Mouse (Mus musculus): ENCODE data around the gene Eci1. TPM values are rescaled to one million over a fixed set of nuclear protein-coding genes. Genes with fewer than 3 reads are reported as not detected.
"Not testable (repeated sequence)": the region's sequence is repeated elsewhere in the genome, so short reads cannot be mapped to it uniquely, and the experiment has no call there.

The Eci1 gene
- total RNA-seq, 2 experiments from 2014 or later, result 133 to 200 TPM

DNA sequence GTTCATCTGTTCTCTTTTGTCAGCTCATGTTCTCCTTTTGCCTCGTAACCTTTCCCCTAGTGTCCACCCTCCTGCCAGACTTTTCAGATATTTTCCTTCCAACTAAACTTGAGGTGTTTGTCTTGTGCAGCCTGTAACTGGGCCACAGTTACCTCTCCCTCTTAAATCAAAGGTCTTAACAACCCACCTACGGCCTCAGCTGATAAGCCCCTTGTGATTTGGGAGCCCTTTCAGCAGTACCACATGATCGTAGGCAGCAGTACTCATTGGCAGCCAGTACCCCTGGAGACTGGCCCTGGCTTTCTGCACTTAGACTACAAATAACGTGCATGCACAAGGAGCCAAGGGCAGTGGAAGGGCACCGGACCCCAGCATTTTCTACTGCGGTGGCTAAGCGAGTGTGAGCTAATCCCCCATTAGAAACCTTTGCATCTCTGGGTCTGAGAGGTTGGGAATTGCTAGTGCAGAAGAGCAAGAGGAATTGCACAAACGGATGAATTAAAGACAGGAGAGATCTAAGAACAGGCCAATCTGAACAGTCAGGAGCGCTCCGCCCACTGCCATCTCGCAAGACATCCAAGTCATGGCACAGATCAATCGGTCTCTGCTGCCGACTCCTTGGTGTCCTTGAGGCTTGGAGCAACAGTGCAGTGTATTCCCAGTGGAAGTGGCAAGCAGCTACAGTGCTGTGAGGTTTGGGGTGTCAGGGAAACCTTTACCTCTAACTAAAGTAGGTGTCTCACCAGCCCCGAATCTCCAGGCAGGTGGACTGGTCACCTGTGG lies 3.0 kb downstream of the Eci1 start:
- intact Hi-C loops (cut with DNase I; ENCODE audit: low total_unique reads), result no loop called here
- no peak for DNase-seq

DNA sequence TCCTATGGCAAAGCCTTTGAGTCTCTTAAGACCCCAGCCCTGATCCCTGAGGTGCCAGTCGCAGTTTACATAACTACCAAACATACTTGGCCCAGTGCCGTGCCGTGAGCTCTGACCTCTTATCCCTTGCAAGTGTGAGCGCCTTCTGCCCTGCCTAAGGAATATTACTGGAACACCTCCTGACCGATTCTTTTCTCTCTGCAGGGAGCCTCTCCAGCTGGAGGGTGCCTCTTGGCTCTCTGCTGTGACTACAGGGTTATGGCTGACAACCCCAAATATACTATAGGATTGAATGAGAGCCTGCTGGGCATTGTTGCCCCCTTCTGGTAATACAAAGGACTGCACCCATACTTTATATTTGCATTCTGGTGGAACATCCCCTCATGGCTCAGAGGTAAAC lies 10.6 kb downstream of the Eci1 start:
- intact Hi-C loops (cut with DNase I; ENCODE audit: low total_unique reads), result no loop called here
- DNase-seq, result no peak

DNA sequence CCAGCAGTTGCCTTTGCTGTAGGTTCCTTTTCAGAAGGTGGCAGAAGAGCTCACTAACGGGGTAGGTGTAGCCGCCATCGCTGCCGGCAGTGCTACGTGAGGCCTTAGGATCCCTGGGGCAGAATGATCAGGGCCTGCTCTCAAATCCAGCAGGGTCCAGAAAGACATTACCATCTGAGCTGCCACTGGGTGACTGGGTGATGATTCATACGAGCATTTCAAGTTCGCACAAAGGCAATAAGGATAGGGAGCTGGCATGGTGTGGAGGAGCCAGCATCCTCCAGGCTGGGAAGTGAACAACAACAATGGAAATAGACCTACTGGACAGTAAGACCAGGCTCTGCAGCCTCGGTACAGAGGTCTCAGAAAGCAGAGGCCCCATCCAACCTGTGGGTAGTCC lies 13.9 kb downstream of the Eci1 start:
- intact Hi-C loops (cut with DNase I; ENCODE audit: low total_unique reads), result no loop called here
- DNase-seq, result no peak

DNA sequence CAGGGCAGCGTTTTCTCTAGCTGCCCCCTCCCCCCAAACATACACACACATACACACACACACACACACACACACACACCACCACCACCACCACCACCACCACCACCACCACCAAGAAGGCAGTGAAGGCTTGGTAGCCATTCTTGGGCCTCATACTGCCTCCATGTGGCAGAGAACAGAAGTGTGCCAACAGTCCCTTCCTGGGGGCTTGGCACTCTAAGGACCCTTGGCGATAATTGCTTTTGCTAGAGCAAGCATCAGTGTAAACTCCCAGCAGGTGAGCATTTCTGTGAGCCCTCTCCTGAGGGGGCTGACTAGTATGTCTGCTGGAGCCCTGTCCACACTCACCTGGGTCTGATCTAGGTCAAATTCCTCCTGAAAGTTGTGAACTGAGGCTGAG lies 14.7 kb downstream of the Eci1 start:
- no peak for DNase-seq
- intact Hi-C loops (cut with DNase I; ENCODE audit: low total_unique reads), result no loop called here

DNA sequence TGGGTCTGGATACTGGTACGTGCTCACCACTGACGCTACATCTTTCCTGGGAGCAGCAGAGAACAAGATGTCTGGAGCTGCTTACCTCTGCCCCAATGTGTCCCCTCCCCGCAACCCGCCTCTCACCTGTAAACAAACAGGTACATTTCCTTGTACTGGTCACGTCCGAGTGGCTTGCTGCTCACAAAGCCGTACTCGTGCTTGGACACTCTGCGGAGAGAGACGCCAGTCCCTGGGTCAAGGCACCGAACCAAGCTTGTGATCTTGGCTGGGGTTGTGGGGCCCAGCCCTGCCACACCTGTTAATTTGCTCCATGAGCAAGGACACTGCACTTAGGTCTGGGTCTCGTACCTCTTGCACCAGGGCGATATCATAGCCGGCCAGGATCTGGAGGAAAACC lies 15.7 kb downstream of the Eci1 start:
- intact Hi-C loops (cut with DNase I; ENCODE audit: low total_unique reads), result no loop called here
- no peak for DNase-seq

DNA sequence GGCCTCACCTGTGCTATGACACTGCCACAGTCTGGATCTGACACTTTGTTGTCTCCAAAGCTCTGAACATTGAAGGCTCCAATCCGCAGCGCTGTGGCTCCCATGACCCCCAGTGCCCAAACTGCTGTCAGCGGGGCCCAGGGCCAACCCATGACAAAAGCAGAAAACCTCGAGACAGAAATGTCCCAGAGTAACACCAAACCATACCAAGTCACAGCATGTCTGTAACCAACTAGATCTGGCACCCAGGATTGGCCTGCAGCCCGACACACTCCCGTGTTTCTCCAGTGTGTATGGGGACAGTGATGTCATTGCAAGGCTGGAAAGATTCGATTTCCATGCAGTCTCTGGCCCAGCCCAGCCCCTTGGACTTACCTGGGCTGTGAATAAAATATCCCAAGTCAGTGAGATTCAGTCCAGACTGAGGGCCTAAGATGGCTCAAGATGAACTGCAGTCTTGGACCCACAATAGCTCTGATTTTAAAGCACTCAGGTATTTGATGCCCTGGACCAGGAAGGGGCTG lies 16.3 kb downstream of the Eci1 start, which contains the start of gene Dnase1l2:
Dnase1l2 (minus strand) TSS at position 474 of the 524 bp plus-strand sequence.
- DNase-seq, result no peak
- intact Hi-C loops (cut with DNase I; ENCODE audit: low total_unique reads), result no loop called here

DNA sequence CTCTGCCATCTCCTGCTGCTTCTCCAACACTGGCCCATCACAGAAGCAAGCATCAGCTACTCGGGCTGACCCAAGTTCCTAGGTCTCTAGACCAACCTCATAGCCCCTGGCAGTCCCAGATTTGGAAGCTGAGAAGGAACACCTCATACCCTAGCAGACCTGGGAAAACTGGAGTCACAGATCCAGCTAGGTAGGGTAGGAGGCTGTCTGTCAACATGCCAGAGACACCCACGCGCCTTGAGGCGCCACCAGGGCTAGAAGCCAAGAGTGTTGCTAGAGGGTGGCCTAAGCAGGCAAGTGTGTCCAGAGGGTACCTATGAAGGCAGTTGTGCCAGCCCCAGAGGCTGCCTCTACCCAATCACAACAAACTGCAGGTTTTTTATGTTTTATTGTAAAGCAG lies 17.0 kb downstream of the Eci1 start:
- intact Hi-C loops (cut with DNase I; ENCODE audit: low total_unique reads), result no loop called here
- DNase-seq, result no peak

DNA sequence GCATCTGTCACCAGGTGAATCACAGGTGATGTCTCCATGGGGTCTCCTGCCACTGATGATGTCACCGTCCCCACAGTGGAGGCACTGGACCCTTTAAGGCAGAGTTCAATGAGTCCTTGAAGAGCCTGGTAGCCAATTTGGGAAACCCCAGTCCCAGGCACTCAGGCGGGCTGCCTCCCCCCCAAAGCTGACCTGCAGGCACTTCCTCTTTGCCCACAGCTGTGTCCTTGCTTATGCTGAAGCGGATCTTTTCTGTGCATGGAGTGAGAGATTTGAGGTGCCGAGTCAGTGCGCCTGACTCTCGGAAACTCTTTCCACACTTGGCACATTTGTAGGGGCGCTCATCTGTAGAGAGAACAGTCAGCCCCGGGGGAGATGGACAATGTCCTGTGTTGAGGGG lies 20.1 kb downstream of the Eci1 start:
- intact Hi-C loops (cut with DNase I; ENCODE audit: low total_unique reads), result no loop called here
- no peak for DNase-seq

DNA sequence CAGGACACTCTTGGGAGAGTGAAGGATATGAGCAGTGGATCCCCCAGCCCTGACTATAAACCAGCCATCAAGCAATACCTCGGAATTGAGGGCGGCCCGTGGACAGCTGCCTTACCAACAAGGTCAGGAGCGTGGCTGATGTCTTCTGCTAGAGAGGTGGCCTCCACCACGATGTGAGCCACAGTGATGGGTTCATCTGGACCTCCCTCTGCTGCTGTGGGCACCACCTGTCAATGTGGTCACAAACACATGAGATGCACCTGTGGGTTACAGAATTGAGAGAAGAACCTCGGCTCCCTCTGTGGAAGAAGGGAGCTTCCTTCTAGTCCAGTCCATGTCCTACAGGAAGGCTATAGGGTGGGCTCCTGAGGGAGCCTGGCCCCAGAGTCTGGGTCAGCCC lies 23.1 kb downstream of the Eci1 start:
- intact Hi-C loops (cut with DNase I; ENCODE audit: low total_unique reads), result no loop called here
- no peak for DNase-seq

DNA sequence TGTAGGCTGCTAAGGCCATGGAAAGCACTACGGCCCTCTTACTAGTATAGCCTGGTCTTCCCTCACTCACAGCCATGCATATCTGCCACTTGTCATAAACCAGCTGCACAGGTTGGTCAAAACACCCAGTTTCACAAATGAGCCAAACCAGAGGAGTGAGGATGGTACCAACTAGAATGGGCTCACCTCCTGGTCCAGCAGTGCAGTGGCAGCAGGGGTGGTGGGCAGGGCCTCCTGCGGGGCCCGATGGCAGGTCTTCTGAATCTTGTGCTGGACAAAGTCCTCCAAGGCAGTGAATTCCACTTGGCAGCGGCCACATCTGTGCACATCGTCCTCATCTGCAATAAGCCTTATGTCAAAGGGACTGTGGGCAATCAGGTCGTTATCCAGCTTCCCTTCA lies 24.8 kb downstream of the Eci1 start:
- DNase-seq, result no peak
- intact Hi-C loops (cut with DNase I; ENCODE audit: low total_unique reads), result no loop called here

DNA sequence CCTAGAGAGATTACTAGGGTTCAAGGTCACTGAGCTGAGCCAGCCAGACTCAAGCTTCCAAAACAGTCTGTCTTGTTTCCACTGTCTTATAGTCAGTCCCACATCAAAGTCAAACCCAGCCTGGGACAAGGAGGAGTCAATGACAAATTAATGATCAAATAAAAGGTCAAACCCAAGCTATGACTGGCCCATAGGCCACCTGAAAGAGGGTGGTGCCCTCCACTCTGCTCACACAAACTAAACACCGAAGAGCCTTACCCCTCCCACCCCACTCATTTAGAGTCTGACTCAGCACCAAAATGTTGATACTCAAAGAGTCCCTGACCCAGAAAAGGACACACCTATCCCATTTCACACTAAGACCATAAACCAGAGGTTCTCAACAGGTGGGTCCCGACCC lies 26.9 kb downstream of the Eci1 start:
- intact Hi-C loops (cut with DNase I; ENCODE audit: low total_unique reads), result no loop called here

DNA sequence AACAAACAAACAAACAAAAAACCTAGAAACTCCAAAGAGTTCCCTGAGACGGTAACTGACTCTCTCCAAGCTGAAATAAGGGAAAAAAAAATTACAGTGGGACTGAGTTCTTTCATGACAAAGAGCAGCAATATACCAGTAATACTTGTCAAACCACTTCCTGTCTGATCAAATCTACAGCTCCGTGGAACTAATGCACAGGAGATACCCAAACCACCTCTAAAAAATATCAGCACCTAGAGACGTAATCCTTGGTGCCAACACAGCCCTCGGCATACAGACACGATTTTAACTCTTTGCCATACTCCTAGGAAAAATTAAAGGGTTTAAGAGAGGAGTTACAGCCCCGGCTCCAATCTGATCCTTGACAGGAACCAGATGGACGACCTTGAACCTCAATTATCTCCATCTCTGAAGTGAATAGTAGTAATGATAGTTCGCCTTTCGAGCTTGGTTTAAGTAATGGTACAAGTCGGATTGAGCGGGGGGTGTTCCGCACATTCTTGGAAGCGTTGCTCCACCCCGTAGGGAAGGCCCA lies 27.8 kb downstream of the Eci1 start:
- intact Hi-C loops (cut with DNase I; ENCODE audit: low total_unique reads), result no loop called here
- DNase-seq, result no peak

More for the DNA sequence above, 26.9 kb downstream of the Eci1 start:
- no peak for DNase-seq

DNA sequence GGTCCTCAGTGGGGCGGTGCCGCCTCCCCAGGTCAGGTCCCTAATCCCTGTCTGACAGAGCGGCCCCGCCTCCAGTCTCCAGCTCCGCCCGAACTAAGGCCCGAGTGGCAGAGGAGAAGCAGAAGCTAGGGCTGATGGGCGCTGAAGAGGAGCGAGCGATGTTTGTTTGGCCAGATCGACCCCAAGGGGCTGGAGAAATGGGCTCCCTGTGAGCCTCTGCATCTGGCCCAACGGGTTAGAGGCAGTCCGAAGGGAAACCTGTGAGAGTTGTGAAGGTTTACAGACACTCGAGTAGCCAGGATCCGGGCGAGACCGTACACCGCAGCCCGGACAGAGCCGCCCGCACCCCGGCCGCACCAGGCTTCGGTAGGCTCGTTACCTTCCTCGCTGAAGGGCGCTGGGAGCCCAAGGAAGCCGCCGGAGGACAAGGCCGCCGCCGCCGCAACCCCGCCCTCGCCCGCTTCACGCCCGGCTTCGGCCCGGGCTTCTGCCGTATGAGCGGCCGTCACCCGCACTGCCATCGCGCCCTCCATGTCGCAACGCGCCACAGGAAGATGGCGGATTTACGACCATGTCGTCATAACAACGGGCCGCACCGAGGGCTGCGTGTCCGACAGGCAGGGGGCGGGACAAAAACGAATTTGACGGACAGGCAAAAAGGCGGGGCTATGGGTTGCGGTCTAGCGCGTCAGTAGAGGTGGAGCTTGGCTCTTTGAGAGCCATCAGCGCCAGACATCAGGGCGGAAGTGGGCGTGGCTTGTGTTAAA lies 28.5 kb downstream of the Eci1 start:
- DNase-seq, result peak; percentile 99
- intact Hi-C loops (cut with DNase I; ENCODE audit: low total_unique reads), result no loop called here

DNA sequence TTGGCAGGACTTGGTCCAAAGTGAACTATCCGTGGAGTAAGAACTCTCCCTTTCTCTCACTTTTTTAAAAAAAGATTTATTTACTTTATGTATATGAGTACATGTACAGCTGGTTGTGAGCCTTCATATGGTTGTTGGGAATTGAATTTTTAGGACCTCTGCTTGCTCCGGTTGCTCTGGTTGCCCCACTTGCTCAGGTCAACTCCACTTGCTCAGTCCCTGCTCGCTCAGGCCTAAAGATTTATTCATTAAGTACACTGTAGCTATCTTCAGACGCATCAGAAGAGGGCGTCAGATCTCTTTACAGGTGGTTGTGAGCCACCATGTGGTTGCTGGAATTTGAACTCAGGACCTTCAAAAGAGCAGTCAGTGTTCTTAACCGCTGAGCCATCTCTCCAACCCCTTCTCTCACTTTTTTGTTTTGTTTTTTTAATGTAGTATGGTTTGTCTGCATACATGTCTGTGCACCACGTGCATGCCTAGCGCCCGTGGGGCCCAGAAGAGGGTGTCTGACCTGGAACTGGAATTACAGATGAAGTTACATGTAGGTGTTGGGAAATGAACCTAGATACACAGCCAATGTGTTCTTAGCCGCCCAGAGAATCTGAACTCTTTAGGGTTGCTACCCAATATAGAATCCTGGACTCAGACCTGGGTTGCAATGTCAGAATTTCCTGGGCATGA lies 29.2 kb downstream of the Eci1 start:
- DNase-seq; intact Hi-C loops (cut with DNase I; ENCODE audit: low total_unique reads): not testable (repeated sequence)

DNA sequence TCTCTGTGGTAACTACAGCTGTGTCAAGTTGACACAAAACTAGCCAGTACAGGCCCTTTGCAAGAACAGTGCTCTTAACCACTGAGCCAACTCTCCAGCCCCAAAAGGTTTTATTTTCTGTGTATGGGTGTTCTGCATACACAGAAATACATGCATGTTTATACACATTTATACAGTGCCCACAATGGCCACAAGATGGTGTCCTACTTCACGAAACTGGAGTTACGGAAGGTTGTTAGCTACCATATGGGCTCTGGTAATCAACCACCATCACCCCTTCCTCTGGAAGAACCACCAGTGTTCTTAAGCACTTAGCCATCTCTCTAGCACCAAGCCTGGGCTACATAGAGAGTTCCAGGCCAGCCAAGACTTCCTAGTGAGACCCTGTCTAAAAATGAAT lies 35.1 kb downstream of the Eci1 start:
- intact Hi-C loops (cut with DNase I; ENCODE audit: low total_unique reads), result no loop called here
- DNase-seq, result no peak

DNA sequence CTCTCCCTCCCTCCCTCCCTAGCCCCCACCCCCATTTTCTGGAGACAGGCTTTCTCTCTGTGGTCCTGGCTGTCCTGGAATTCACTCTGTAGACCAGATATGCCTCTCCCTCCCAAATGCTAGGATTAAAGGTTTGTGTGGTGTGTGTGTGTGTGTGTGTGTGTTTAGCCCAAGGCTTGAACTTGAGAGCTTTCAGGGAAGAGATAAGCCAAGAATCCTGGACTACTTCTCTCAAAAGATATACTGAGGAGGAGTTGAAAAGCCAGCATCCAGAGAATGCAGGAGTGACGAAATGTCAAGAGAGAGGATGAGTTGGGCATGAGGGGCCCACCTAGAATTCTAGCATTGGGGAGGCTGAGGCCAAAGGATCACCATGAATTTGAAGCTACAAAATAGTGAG lies 36.5 kb downstream of the Eci1 start:
- intact Hi-C loops (cut with DNase I; ENCODE audit: low total_unique reads), result no loop called here
- DNase-seq, result no peak

DNA sequence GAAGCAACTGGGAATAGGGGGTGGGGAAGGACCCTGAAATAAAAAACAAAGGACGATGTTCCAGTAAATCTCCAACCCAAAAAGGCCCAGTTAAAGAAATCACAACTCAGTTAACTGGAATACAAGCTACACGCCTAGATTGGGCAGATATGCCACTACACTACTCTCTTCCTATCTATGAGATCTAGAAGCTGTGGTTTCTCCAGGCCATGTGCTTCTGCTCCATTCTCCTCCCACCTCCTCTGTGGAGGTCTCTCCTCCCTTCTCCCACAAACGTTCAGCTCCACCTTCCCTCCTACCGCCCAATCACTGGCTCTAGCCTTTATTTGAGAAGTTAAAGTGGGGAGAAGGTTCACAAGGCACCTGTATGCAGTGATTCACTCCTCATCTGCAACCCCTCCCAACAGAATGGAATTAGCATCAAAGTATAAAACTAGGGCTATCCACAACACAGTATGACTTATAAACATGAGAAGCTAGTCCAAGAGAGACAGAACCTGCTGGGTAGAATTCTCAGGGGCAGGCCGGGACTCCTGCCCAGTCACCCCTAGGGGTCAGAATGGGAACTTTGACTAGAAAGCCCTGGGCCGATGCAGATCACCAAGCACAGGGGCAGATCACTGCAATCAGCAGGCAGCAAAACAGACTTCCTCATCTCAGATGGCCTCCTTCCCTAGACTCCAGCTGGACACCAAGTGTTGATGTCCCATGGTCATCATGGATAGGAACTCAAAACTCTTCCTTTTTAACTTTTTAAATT lies 37.1 kb downstream of the Eci1 start:
- no peak for DNase-seq
- intact Hi-C loops (cut with DNase I; ENCODE audit: low total_unique reads), result no loop called here

DNA sequence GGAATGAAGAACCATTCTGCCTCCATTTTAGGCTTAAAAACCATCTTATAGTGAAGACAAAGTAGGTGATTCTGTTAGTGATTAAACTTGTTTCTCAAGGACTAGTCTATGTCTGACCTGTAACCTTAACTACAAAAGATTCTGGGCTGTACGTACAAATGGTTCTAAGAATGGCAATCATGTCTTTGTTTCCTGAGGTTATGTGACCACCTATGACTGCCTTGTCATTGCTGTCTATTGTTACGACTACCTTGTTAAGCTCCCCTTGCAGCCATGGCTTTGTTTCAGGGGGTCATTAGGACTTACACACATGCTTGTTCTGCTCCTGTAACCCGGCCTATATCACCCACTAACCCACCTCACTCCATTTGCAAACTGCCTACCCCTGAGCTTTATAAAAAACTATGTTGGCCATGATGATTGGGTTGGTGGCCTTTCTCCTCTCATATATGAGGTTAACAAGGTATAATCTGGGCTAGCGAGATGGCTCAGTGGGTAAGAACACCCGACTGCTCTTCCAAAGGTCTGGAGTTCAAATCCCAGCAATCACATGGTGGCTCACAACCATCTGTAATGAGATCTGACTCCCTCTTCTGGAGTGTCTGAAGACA lies 42.3 kb downstream of the Eci1 start:
- intact Hi-C loops (cut with DNase I; ENCODE audit: low total_unique reads), result no loop called here
- DNase-seq, result no peak

DNA sequence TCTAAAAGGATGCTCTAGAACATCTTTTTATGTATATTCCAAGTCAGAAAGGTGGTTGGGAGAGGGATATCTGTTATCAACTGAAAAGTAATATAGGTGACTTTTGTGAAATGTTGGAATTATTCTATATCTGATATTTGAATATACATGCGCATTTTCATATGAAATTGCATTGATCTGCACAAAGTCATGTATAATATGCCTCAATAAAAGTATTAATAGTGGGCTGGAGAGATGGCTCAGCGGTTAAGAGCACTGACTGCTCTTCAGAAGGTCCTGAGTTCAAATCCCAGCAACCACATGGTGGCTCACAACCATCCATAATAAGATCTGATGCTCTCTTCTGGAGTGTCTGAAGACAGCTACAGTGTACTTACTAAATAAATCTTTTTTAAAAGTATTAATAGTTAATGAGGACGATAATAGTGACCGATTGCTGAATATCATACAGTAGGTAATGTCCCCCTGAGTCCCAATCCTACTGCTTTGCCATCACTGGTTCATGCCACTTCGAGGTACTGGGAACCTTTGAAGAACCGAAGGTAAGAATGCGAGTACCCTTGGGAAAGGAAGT lies 43.0 kb downstream of the Eci1 start:
- intact Hi-C loops (cut with DNase I; ENCODE audit: low total_unique reads), result no loop called here
- DNase-seq, result no peak

All from gastrocnemius, postnatal 14 days (tissue).